Comparison of ENCODE assay signal across 8 mouse cellular contexts in genomic region chr11:117047172-117047950, GRCm38 (mm10).
DNase-seq lines count a peak whose midpoint lies in the region; ATAC-seq lines count a peak whose summit lies in the region.

No protein-coding gene starts in this region.

- H3K4me1 ChIP-seq in liver, embryonic 11.5 days (replicated peaks; ENCODE audit: control insufficient read depth, insufficient read depth, low read length), result no peaks in the 10 kb centered on the region
- peaks cover 30% of the 10 kb centered on the region for H3K4me1 ChIP-seq in heart, embryonic 13.5 days

- H3K27ac ChIP-seq in liver, embryonic 11.5 days (ENCODE audit: low read depth, low read length), result no peak overlapping the region
- H3K27ac ChIP-seq in heart, embryonic 13.5 days (replicated peaks), result peak overlapping the region; percentile 92

- no peaks in the 10 kb centered on the region for H3K36me3 ChIP-seq in liver, embryonic 11.5 days (ENCODE audit: control insufficient read depth, insufficient read depth, low read length)
- H3K36me3 ChIP-seq in heart, embryonic 13.5 days, result no peaks in the 10 kb centered on the region

- peaks cover 7% of the 10 kb centered on the region for H3K27me3 ChIP-seq in liver, embryonic 11.5 days (replicated peaks; ENCODE audit: control insufficient read depth, insufficient read depth, low read length)
- peaks cover 9% of the 10 kb centered on the region for H3K27me3 ChIP-seq in heart, embryonic 13.5 days (replicated peaks)

- H3K9ac ChIP-seq in liver, embryonic 11.5 days (ENCODE audit: low read depth, low read length), result no peak overlapping the region
- peak overlapping the region; percentile 52 for H3K9ac ChIP-seq in heart, embryonic 13.5 days

- DNase-seq in liver, result peak; percentile 46
- DNase-seq in liver, embryonic 11.5 days (ENCODE audit: low spot score), result no peak
- peak; percentile 70 for DNase-seq in adrenal gland, postnatal 25 days
- peak; percentile 69 to 79 for DNase-seq in kidney, postnatal 4 days
- peak; percentile 54 for DNase-seq in ovary, postnatal 36 days (ENCODE audit: low spot score)
- DNase-seq in cerebellum, adult 9-11 months, result no peak
- no peak for DNase-seq in cerebellum, adult 9-10 months

- no peak for ATAC-seq in liver, embryonic 11.5 days (replicated peaks; ENCODE audit: low FRiP score)
- peak; percentile 23; the same call in 1 of the 2 replicates for ATAC-seq in heart, embryonic 13.5 days (ENCODE audit: extremely low read depth, insufficient number of reproducible peaks, low FRiP score, low TSS enrichment)

- H3K4me3 ChIP-seq in liver, embryonic 11.5 days (ENCODE audit: low read depth, low read length), result no peak overlapping the region
- peak overlapping the region; percentile 11; the same call in 1 of the 2 replicates for H3K4me3 ChIP-seq in heart, embryonic 13.5 days

- WGBS in liver, embryonic 11.5 days, result 40% methylated on average over 22 of the region's 22 CpGs
- WGBS in heart, embryonic 13.5 days, result 13% methylated on average over 22 of the region's 22 CpGs

- no peak overlapping the region for H3K4me2 ChIP-seq in liver, embryonic 11.5 days
- H3K4me2 ChIP-seq in heart, embryonic 13.5 days, result peak overlapping the region; percentile 50

- no peaks in the 10 kb centered on the region; the same call in 1 of the 2 replicates for H3K9me3 ChIP-seq in liver, embryonic 11.5 days (ENCODE audit: control insufficient read depth, low read length)
- H3K9me3 ChIP-seq in heart, embryonic 13.5 days, result peaks cover 3% of the 10 kb centered on the region; the same call in 1 of the 2 replicates

Comparison
In these comparisons a context has a peak if more than half of its experiments do, and no peak if none do; other contexts are left out.
1. DNase-seq: peak in liver (single experiment), adrenal gland, postnatal 25 days (single experiment), kidney, postnatal 4 days (2 of 2) and ovary, postnatal 36 days (single experiment); none in liver, embryonic 11.5 days (single experiment), cerebellum, adult 9-11 months (single experiment) and cerebellum, adult 9-10 months (single experiment).